Mouse (Mus musculus): ENCODE data around the gene Adrm1.

- TF ChIP-seq POLR2A (IDR thresholded peaks at IDR 0.05; ENCODE audit: borderline replicate concordance, control insufficient read depth, low read depth, low read length), result no peak
- no peak for TF ChIP-seq CTCF (IDR thresholded peaks at IDR 0.05; ENCODE audit: control insufficient read depth, insufficient read depth, low read length)
These were observed 29.4 kb downstream of the Adrm1 start for GRCm38 (mm10) chr2:180200681-180201080.
